Mouse (Mus musculus): ENCODE measurements around the gene Spesp1. TPM values are rescaled to one million over a fixed set of nuclear protein-coding genes. Genes with fewer than 3 reads are reported as not detected.

Spesp1 gene
- not detected in 2 replicates for polyA plus RNA-seq (2012; ENCODE audit: insufficient read depth, low replicate concordance)

DNA sequence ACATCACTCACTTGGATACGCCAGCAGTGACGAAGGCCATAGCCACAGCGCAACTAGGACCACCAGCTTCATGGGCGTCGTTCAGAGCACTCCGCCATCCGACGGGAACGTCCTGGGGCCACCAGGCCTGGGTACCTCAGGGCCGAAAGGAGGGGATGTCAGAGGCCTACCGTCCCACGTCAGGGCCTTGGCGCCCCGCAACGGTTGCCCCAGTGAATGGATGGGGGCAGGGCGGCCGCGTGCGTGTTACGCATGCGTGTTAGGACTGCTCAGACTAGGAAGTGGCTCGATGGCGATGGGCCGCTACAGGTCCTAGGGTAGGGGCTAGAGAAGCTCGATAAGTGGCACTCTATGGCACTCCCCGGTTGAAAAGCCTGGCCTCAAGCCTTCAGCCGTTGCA lies at the start of gene Spesp1:
Gene Spesp1 (minus strand): TSS at position 218 of the 400 bp plus-strand sequence.
- H3K27me3 ChIP-seq (replicated peaks) = peaks cover 43% of the 10 kb centered on the region
- TF ChIP-seq GATA1 (IDR thresholded peaks at IDR 0.05; ENCODE audit: borderline replicate concordance, low read length) (no peak), FLI1 (IDR thresholded peaks at IDR 0.05; ENCODE audit: low read length) (no peak)
- H3K9me3 ChIP-seq = no peaks in the 10 kb centered on the region
- no peaks in the 10 kb centered on the region for H3K36me3 ChIP-seq (replicated peaks; ENCODE audit: low read length)
- peak within 1 kb of the TSS; percentile 66 for H3K4me3 ChIP-seq (replicated peaks)
- peaks cover 8% of the 10 kb centered on the region for H3K4me1 ChIP-seq

DNA sequence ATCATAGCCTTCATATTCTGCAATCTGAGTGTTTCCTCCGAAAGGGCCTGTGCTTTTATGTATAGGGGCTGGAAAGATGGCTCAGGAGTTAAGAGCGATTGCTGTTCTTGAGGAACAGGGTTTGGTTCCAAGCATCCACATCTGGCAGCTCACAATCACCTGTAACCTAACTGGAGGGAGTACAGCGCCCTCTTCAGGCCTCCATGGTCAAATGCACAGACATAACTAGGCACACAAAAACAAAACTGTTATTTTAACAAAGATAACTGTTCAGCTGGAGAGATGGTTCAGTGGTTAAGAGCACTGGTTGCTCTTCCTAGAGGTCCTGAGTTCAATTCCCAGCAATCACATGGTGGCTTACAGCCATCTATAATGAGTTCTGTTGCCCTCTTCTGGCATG lies 44.0 kb upstream of the Spesp1 start:
- H3K27me3 ChIP-seq (replicated peaks) = peaks cover 33% of the 10 kb centered on the region
- no peaks in the 10 kb centered on the region for H3K4me1 ChIP-seq
- no peak for TF ChIP-seq FLI1 (IDR thresholded peaks at IDR 0.05; ENCODE audit: low read length)
- TF ChIP-seq GATA1 (IDR thresholded peaks at IDR 0.05; ENCODE audit: borderline replicate concordance, low read length) = no peak
- H3K9me3 ChIP-seq = peaks cover 21% of the 10 kb centered on the region
- no peak overlapping the region for H3K4me3 ChIP-seq (replicated peaks)
- no peaks in the 10 kb centered on the region for H3K36me3 ChIP-seq (replicated peaks; ENCODE audit: low read length)

DNA sequence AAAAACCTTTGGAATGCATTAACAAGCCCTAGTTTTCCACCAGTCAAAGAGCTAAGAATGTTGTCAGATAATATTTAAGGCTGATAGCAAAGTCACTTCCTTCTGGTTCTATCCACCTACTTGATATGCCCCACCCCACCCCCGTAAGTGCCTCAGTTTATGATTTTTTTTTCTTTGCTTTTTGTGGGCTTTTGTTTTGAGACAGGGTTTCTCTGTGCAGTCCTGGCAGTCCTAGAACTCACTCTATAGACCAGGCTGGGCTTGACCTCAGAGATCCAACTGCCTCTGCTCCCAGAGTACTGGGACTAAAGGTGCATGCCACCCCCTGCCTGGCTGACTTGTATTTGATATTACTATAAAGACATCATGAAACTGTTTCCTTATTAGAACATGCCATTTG lies 41.8 kb upstream of the Spesp1 start:
- Histone ChIP-seq H3K4me3 (replicated peaks) (no peak overlapping the region), H3K4me1 (no peaks in the 10 kb centered on the region), H3K9me3 (peaks cover 17% of the 10 kb centered on the region), H3K27me3 (replicated peaks) (peaks cover 35% of the 10 kb centered on the region), H3K36me3 (replicated peaks; ENCODE audit: low read length) (no peaks in the 10 kb centered on the region)
- TF ChIP-seq GATA1 (IDR thresholded peaks at IDR 0.05; ENCODE audit: borderline replicate concordance, low read length) = no peak
- no peak for TF ChIP-seq FLI1 (IDR thresholded peaks at IDR 0.05; ENCODE audit: low read length)

DNA sequence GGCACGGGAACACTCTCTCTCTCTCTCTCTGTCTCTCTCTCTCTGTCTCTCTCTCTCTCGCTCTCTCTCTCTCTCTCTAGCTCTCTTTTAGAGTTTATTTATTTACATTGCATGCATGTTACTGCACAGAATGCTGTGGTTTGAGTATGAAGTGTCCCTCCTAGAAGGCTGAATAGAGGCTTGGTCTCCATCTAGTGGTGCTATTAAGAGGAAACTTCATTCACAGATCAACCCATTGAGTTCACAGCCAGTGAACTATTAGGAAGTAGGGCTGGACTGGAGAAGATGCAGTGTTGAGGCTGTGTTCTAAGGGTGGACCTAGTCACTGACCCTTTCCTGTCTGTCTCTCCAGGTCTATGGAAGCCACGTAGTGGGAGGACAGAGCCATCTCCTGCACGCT lies 36.7 kb upstream of the Spesp1 start:
- H3K4me1 ChIP-seq = no peaks in the 10 kb centered on the region
- H3K27me3 ChIP-seq (replicated peaks) = peaks cover 33% of the 10 kb centered on the region
- TF ChIP-seq FLI1 (IDR thresholded peaks at IDR 0.05; ENCODE audit: low read length) (no peak), GATA1 (IDR thresholded peaks at IDR 0.05; ENCODE audit: borderline replicate concordance, low read length) (no peak)
- H3K9me3 ChIP-seq = peaks cover 16% of the 10 kb centered on the region
- no peaks in the 10 kb centered on the region for H3K36me3 ChIP-seq (replicated peaks; ENCODE audit: low read length)
- no peak overlapping the region for H3K4me3 ChIP-seq (replicated peaks)

DNA sequence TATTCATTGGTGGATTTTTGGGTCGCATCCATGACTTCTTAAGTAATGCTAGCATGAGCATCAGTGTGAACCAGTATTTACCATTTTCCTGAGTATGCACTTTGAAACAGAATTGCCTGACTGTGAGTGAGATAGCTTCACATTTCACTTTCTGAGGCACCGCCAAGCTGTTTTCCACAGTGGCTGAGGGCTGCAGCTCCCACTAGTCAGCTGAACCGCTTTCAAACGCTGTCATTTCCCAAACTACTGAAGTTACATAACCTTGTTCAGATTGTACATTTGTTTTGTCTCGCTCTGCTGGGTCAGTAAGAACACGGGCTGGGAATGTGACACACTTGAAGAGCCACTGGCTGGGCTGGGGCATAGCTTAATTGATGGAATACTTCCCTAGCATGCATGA lies 33.5 kb upstream of the Spesp1 start:
- TF ChIP-seq GATA1 (IDR thresholded peaks at IDR 0.05; ENCODE audit: borderline replicate concordance, low read length) = no peak
- TF ChIP-seq FLI1 (IDR thresholded peaks at IDR 0.05; ENCODE audit: low read length) = no peak

DNA sequence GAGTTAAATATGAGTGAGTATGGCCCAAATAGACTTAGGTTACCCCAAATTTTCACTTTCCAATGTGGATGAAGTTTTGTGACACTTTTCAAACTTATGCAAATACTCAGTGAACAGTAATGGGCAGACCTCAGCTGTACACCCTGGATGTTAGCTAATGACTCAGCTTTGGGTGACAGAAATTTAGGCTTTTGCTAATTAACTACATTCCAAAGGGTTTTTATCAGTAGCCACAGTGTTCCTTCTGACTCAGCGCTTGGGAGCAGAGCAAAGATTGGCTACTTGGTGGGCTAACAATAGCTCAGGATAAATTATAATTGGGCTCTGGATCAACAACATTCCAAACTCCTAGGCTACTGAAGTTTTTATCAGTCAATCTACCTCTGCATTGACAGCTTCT lies 14.9 kb upstream of the Spesp1 start:
- Histone ChIP-seq H3K4me3 (replicated peaks) (no peak overlapping the region), H3K4me1 (peaks cover 20% of the 10 kb centered on the region), H3K27me3 (replicated peaks) (peaks cover 42% of the 10 kb centered on the region), H3K36me3 (replicated peaks; ENCODE audit: low read length) (no peaks in the 10 kb centered on the region), H3K9me3 (no peaks in the 10 kb centered on the region)
- no peak for TF ChIP-seq FLI1 (IDR thresholded peaks at IDR 0.05; ENCODE audit: low read length)

More for the DNA sequence above, 33.5 kb upstream of the Spesp1 start:
- Histone ChIP-seq H3K9me3 (peaks cover 10% of the 10 kb centered on the region; the same call in 1 of the 2 replicates), H3K36me3 (replicated peaks; ENCODE audit: low read length) (no peaks in the 10 kb centered on the region), H3K4me3 (replicated peaks) (no peak overlapping the region), H3K27me3 (replicated peaks) (peaks cover 29% of the 10 kb centered on the region), H3K4me1 (no peaks in the 10 kb centered on the region)

DNA sequence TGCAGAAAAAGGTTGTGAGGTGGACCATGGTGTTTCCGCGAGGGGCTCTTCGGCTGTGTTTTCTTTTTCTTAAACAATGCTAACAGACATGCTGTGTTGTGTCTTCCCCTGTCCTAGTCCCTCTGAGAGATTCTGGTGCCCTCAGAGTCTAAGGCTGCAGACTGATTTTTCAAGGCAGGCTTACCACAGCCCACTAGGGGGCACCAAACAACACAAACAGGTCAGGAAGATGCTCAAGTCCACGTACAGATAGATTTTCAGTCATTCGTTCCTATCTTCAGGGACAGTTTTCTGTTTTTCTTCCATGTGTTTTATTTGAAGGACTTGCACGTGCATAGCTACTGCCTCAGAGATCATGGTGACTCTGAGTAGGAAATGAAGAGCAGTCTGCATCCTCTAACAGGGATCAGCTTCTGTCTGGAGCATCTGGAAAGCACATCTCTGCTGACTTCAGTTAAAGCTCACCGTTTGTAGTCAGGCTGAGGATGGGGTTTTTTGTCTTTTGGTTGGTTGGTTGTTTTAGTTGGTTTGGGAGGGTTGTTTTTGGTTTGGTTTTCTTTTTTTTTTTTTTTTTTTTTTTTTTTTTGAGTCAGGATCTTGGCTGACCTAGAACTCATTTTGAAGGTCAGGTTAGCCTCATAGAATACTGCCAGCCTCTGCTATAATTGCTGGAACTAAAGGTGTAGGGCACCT lies 13.1 kb upstream of the Spesp1 start:
- Histone ChIP-seq H3K4me1 (peaks cover 20% of the 10 kb centered on the region), H3K4me3 (replicated peaks) (peak overlapping the region; percentile 35), H3K27me3 (replicated peaks) (peaks cover 45% of the 10 kb centered on the region), H3K36me3 (replicated peaks; ENCODE audit: low read length) (no peaks in the 10 kb centered on the region), H3K9me3 (no peaks in the 10 kb centered on the region)
- TF ChIP-seq GATA1 (IDR thresholded peaks at IDR 0.05; ENCODE audit: borderline replicate concordance, low read length) (no peak), FLI1 (IDR thresholded peaks at IDR 0.05; ENCODE audit: low read length) (no peak)

DNA sequence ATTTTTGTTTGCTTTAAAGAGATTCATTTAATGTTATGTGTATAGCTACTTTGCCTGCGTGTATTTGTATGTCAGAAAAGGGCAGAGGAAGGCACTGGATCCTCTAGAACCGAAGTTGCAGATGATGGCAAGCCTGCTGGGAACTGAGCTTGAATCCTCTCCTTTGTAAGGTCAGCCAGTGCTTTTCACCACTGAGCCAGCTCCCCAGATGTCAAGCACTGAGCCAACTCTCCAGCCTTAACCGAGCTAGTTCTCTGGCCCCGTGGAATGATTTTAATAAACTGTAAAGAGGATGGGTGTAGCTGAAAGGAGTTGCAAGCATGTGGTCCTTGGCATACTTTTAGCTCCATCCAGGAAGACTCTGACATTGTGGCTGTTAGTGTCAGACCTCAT lies 5.6 kb upstream of the Spesp1 start:
- H3K4me1 ChIP-seq = peaks cover 8% of the 10 kb centered on the region
- no peaks in the 10 kb centered on the region for H3K36me3 ChIP-seq (replicated peaks; ENCODE audit: low read length)
- peaks cover 53% of the 10 kb centered on the region for H3K27me3 ChIP-seq (replicated peaks)
- TF ChIP-seq FLI1 (IDR thresholded peaks at IDR 0.05; ENCODE audit: low read length) (no peak), GATA1 (IDR thresholded peaks at IDR 0.05; ENCODE audit: borderline replicate concordance, low read length) (no peak)
- H3K4me3 ChIP-seq (replicated peaks) = no peak overlapping the region
- no peaks in the 10 kb centered on the region for H3K9me3 ChIP-seq

DNA sequence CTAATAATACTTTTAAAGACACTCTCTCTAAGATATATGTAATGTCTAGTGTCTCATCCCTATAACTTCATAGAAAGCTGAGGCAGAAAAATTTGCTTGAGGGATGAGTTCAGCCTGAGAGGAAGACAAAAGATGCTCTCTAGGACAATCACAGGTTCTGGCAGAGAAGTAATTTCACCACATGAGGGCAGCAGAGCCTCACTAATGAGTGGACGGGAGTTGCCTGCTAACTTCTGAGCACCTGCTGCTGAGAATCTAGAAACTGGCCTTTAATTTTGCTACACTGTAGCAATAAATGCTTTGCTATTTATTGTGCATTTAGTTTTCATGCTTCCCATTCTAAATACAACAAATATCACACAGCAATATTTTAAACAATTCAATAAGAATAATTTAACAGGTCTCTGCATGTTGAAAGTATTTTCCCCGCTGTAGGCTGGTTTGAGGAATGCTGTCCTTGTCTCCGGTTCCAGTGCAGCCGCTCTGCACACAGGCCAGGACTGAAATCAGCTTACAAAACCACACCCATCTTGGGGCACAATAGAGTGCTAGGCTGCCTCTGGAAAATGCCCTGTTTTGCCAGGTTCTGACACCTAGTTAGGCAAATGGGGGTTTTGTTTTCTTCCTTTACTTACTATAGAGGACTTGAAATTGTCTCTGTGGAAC lies 5.1 kb upstream of the Spesp1 start:
- TF ChIP-seq FLI1 (IDR thresholded peaks at IDR 0.05; ENCODE audit: low read length) (no peak), GATA1 (IDR thresholded peaks at IDR 0.05; ENCODE audit: borderline replicate concordance, low read length) (no peak)
- H3K4me3 ChIP-seq (replicated peaks) = no peak overlapping the region
- H3K36me3 ChIP-seq (replicated peaks; ENCODE audit: low read length) = no peaks in the 10 kb centered on the region
- H3K4me1 ChIP-seq = peaks cover 8% of the 10 kb centered on the region
- no peaks in the 10 kb centered on the region for H3K9me3 ChIP-seq
- H3K27me3 ChIP-seq (replicated peaks) = peaks cover 51% of the 10 kb centered on the region

DNA sequence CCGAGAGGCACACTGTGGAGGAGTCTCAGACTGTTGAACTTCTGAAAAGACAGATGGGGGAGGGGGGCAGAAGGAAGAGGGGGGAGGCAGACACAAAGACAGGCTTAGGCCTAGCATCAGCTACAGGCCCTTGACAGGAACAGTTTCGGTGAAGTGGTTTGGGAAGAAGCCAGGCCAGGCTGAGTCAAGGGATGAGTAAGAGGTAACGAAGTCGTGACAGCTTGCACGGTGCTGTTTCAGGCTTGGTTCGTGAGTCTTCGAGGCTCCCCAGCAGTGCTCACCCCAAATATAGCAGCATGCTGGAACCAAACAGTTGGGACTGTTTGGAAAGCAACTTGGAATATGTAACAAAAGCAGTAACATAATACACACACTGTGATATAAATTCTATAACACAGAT lies 2.3 kb upstream of the Spesp1 start:
- Histone ChIP-seq H3K4me3 (replicated peaks) (no peak overlapping the region), H3K9me3 (no peaks in the 10 kb centered on the region), H3K4me1 (peaks cover 8% of the 10 kb centered on the region), H3K27me3 (replicated peaks) (peaks cover 46% of the 10 kb centered on the region), H3K36me3 (replicated peaks; ENCODE audit: low read length) (no peaks in the 10 kb centered on the region)
- TF ChIP-seq GATA1 (IDR thresholded peaks at IDR 0.05; ENCODE audit: borderline replicate concordance, low read length) (no peak), FLI1 (IDR thresholded peaks at IDR 0.05; ENCODE audit: low read length) (no peak)

Measured in megakaryocyte, embryonic 14.5 days (primary cell).